Mouse (Mus musculus): ENCODE measurements at regions not wholly inside any gene's neighbourhood (a gene's known extent, or its start where the extent isn't known, plus 50 kb on each side); places are given as distances from the start of the nearest gene placed in this dataset.

DNA sequence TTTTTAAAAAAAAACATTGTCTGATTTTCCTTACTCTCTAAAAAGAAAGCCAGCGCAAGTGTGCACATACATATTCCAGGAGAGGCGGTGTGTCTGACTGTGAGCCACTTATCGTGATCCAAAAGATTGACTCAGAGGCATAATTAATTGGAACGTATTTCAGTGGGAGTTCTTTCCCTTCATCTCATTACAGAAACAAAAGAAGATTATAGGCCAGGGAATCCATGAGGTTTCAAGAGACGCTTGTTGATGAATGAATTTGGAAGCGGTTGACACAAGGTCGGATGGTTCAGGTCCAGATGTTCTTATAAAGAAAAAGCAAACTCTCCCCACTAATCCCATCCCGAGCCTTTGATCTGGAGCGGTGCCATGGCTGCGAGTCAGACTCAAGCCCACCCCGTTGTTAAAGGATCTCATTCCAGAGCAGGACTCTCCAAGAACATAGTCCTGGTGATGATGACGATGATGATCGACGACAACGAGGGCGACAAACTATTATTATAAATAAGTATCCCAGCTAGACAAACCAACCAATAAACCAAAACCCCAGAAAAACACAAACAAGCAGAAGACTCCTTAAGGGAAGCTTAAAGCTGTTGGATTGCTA lies 240.1 kb upstream of the Habp2 start:
- Histone ChIP-seq H3ac (ENCODE audit: control insufficient read depth, insufficient read length) (no peak overlapping the region), H3K27me3 (ENCODE audit: control insufficient read depth, insufficient read depth, insufficient read length) (no peaks in the 10 kb centered on the region), H3K79me2 (ENCODE audit: control insufficient read depth, insufficient read depth) (no peaks in the 10 kb centered on the region), H3K4me2 (ENCODE audit: low read depth) (no peak overlapping the region), H3K36me3 (ENCODE audit: control insufficient read depth, insufficient read depth) (no peaks in the 10 kb centered on the region), H3K4me3 (no peak overlapping the region)
- TF ChIP-seq POLR2A (IDR thresholded peaks at IDR 0.05; ENCODE audit: insufficient read length, low read depth) (no peak), POLR2AphosphoS2 (IDR thresholded peaks at IDR 0.05; ENCODE audit: insufficient read length, low read depth) (no peak), CEBPB (IDR thresholded peaks at IDR 0.05; ENCODE audit: insufficient read depth, poor library complexity, severe bottlenecking) (no peak), TCF12 (IDR thresholded peaks at IDR 0.05; ENCODE audit: insufficient read depth, poor library complexity, severe bottlenecking) (no peak), E2F4 (IDR thresholded peaks at IDR 0.05; ENCODE audit: insufficient read depth) (no peak), MAX (IDR thresholded peaks at IDR 0.05; ENCODE audit: low read depth) (no peak), SRF (IDR thresholded peaks at IDR 0.05; ENCODE audit: control insufficient read depth, insufficient read length, low read depth) (no peak), MYOG (IDR thresholded peaks at IDR 0.05; ENCODE audit: control insufficient read depth in 1 of 3, insufficient read depth in 1 of 3, insufficient read length in 2 of 3, low read depth in 2 of 3) (no peak), MYOD1 (IDR thresholded peaks at IDR 0.05; ENCODE audit: control insufficient read depth in 1 of 3, insufficient read length in 2 of 3, low read depth in 2 of 3) (no peak), USF1 (IDR thresholded peaks at IDR 0.05; ENCODE audit: low read depth) (no peak), REST (IDR thresholded peaks at IDR 0.05; ENCODE audit: insufficient read depth, insufficient read length) (no peak), TCF3 (IDR thresholded peaks at IDR 0.05; ENCODE audit: insufficient read length, low read depth) (no peak)

DNA sequence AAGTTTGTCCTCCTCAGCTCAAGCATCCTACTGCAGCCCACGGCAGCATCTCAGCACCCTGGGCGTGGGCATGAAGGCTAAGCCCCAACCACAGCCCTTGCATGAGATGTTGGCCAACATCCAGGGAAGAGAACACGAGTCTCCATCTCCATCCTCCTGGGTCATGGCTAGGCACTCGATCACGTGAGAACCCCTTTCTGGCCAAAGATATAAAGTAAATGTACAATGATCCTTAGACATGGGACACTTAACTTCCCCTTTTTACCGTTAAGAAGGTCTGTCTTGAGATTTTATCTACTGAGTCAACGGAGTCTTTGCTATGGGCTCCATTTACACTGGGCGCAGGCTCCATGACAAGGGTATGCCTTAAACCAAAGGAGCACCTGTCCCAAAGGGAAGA lies 232.8 kb upstream of the Habp2 start:
- no peaks in the 10 kb centered on the region for H3K36me3 ChIP-seq (ENCODE audit: control insufficient read depth, insufficient read depth)
- no peak overlapping the region for H3K4me3 ChIP-seq
- H3K27me3 ChIP-seq (ENCODE audit: control insufficient read depth, insufficient read depth, insufficient read length), result no peaks in the 10 kb centered on the region
- TF ChIP-seq SRF (IDR thresholded peaks at IDR 0.05; ENCODE audit: control insufficient read depth, insufficient read length, low read depth), result no peak
- TF ChIP-seq CEBPB (IDR thresholded peaks at IDR 0.05; ENCODE audit: insufficient read depth, poor library complexity, severe bottlenecking), result no peak
- no peak for TF ChIP-seq E2F4 (IDR thresholded peaks at IDR 0.05; ENCODE audit: insufficient read depth)
- no peak for TF ChIP-seq POLR2A (IDR thresholded peaks at IDR 0.05; ENCODE audit: insufficient read length, low read depth)
- no peak for TF ChIP-seq TCF12 (IDR thresholded peaks at IDR 0.05; ENCODE audit: insufficient read depth, poor library complexity, severe bottlenecking)
- no peak for TF ChIP-seq TCF3 (IDR thresholded peaks at IDR 0.05; ENCODE audit: insufficient read length, low read depth)
- no peak for TF ChIP-seq MYOG (IDR thresholded peaks at IDR 0.05; ENCODE audit: control insufficient read depth in 1 of 3, insufficient read depth in 1 of 3, insufficient read length in 2 of 3, low read depth in 2 of 3)
- TF ChIP-seq MAX (IDR thresholded peaks at IDR 0.05; ENCODE audit: low read depth), result no peak
- no peak for TF ChIP-seq POLR2AphosphoS2 (IDR thresholded peaks at IDR 0.05; ENCODE audit: insufficient read length, low read depth)
- TF ChIP-seq USF1 (IDR thresholded peaks at IDR 0.05; ENCODE audit: low read depth), result no peak
- TF ChIP-seq MYOD1 (IDR thresholded peaks at IDR 0.05; ENCODE audit: control insufficient read depth in 1 of 3, insufficient read length in 2 of 3, low read depth in 2 of 3), result no peak
- no peak for TF ChIP-seq REST (IDR thresholded peaks at IDR 0.05; ENCODE audit: insufficient read depth, insufficient read length)
- H3K4me2 ChIP-seq (ENCODE audit: low read depth), result no peak overlapping the region
- H3K79me2 ChIP-seq (ENCODE audit: control insufficient read depth, insufficient read depth), result no peaks in the 10 kb centered on the region
- no peak overlapping the region for H3ac ChIP-seq (ENCODE audit: control insufficient read depth, insufficient read length)

DNA sequence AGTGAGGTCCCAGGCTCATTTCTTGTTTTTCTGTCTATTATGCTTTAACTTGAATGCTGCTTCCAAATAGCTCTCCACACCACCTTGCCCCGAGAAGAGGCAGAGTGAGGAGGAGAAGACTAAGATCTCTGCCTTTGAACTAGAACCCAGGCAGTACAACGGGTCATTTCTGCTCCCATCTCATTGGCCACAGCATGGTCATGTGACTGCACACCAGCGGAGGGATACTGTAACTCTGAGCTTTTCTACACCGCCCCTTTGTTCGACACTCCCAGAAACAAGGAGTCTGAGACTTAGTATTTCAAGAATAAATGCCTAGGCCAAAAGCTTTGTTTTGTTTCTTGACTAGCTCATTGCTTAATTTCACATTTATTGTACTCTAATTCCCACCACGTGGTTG lies 230.5 kb upstream of the Habp2 start:
- Histone ChIP-seq H3ac (ENCODE audit: control insufficient read depth, insufficient read length) (no peak overlapping the region), H3K79me2 (ENCODE audit: control insufficient read depth, insufficient read depth) (no peaks in the 10 kb centered on the region), H3K4me2 (ENCODE audit: low read depth) (no peak overlapping the region), H3K4me3 (no peak overlapping the region), H3K36me3 (ENCODE audit: control insufficient read depth, insufficient read depth) (no peaks in the 10 kb centered on the region), H3K27me3 (ENCODE audit: control insufficient read depth, insufficient read depth, insufficient read length) (no peaks in the 10 kb centered on the region)
- no peak for TF ChIP-seq SRF (IDR thresholded peaks at IDR 0.05; ENCODE audit: control insufficient read depth, insufficient read length, low read depth)

DNA sequence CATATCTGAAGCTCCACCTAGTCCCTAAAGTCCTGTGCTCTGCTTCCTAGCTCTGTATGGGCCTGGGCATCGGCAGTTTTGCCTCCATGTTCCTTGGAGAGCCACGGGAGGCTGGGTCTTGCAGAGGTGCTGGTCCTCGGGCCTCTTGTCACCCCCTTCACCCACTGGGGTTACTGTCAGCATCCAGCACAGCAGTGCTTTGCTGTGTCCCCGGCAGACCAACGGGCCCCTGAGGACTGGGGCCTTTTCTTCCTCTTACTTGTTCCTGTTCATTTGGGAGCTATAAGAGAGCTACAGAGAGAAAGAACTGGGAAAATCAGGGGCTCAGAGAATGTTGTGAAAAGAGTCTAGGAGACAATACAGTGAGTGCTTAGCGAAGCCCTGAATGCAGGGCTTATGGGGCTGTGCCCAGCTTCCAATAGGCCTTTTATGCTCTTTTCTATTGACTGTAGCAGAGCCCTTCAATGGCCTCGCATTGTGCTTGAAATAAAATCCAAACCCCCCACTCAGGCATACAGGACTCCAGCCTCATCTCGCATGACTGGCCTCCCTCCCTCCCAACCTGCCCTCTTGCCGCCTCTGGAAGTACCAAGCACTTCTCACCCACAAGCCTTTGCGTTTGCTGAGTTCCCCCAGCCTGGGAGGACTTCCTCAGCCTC lies 224.9 kb upstream of the Habp2 start:
- H3K27me3 ChIP-seq (ENCODE audit: control insufficient read depth, insufficient read depth, insufficient read length), result no peaks in the 10 kb centered on the region
- TF ChIP-seq POLR2AphosphoS2 (IDR thresholded peaks at IDR 0.05; ENCODE audit: insufficient read length, low read depth), result no peak
- TF ChIP-seq MYOD1 (IDR thresholded peaks at IDR 0.05; ENCODE audit: control insufficient read depth in 1 of 3, insufficient read length in 2 of 3, low read depth in 2 of 3), result no peak
- TF ChIP-seq CEBPB (IDR thresholded peaks at IDR 0.05; ENCODE audit: insufficient read depth, poor library complexity, severe bottlenecking), result no peak
- no peak for TF ChIP-seq SRF (IDR thresholded peaks at IDR 0.05; ENCODE audit: control insufficient read depth, insufficient read length, low read depth)
- TF ChIP-seq REST (IDR thresholded peaks at IDR 0.05; ENCODE audit: insufficient read depth, insufficient read length), result no peak
- no peaks in the 10 kb centered on the region for H3K79me2 ChIP-seq (ENCODE audit: control insufficient read depth, insufficient read depth)
- H3ac ChIP-seq (ENCODE audit: control insufficient read depth, insufficient read length), result no peak overlapping the region
- H3K36me3 ChIP-seq (ENCODE audit: control insufficient read depth, insufficient read depth), result no peaks in the 10 kb centered on the region
- H3K4me2 ChIP-seq (ENCODE audit: low read depth), result no peak overlapping the region
- no peak overlapping the region for H3K4me3 ChIP-seq

DNA sequence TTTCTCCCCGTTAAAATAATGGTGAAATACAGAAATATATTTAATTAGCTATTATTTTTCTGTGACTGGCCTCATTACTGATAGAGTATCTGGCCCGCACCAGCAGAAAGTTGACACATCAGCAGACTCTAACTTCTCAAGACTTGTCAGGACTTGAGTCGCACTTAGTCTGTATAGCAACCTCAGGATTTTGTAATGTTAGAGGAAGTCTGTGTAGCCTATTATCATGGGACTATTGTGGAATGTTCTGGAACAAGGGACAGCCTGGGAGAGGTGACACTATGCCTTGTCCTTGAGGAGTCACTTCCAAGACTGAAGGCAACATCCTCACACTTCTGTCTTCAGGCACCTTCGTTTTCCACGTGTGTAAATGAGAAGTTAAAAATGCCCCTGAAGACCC lies 223.8 kb upstream of the Habp2 start:
- Histone ChIP-seq H3ac (ENCODE audit: control insufficient read depth, insufficient read length) (no peak overlapping the region), H3K4me2 (ENCODE audit: low read depth) (no peak overlapping the region), H3K4me3 (no peak overlapping the region), H3K36me3 (ENCODE audit: control insufficient read depth, insufficient read depth) (no peaks in the 10 kb centered on the region), H3K79me2 (ENCODE audit: control insufficient read depth, insufficient read depth) (no peaks in the 10 kb centered on the region), H3K27me3 (ENCODE audit: control insufficient read depth, insufficient read depth, insufficient read length) (no peaks in the 10 kb centered on the region)
- TF ChIP-seq E2F4 (IDR thresholded peaks at IDR 0.05; ENCODE audit: insufficient read depth), result no peak
- no peak for TF ChIP-seq TCF3 (IDR thresholded peaks at IDR 0.05; ENCODE audit: insufficient read length, low read depth)
- TF ChIP-seq MAX (IDR thresholded peaks at IDR 0.05; ENCODE audit: low read depth), result no peak
- TF ChIP-seq SRF (IDR thresholded peaks at IDR 0.05; ENCODE audit: control insufficient read depth, insufficient read length, low read depth), result no peak
- no peak for TF ChIP-seq USF1 (IDR thresholded peaks at IDR 0.05; ENCODE audit: low read depth)
- no peak for TF ChIP-seq CEBPB (IDR thresholded peaks at IDR 0.05; ENCODE audit: insufficient read depth, poor library complexity, severe bottlenecking)
- no peak for TF ChIP-seq TCF12 (IDR thresholded peaks at IDR 0.05; ENCODE audit: insufficient read depth, poor library complexity, severe bottlenecking)
- no peak for TF ChIP-seq REST (IDR thresholded peaks at IDR 0.05; ENCODE audit: insufficient read depth, insufficient read length)
- no peak for TF ChIP-seq POLR2AphosphoS2 (IDR thresholded peaks at IDR 0.05; ENCODE audit: insufficient read length, low read depth)
- TF ChIP-seq POLR2A (IDR thresholded peaks at IDR 0.05; ENCODE audit: insufficient read length, low read depth), result no peak
- TF ChIP-seq MYOD1 (IDR thresholded peaks at IDR 0.05; ENCODE audit: control insufficient read depth in 1 of 3, insufficient read length in 2 of 3, low read depth in 2 of 3), result no peak
- no peak for TF ChIP-seq MYOG (IDR thresholded peaks at IDR 0.05; ENCODE audit: control insufficient read depth in 1 of 3, insufficient read depth in 1 of 3, insufficient read length in 2 of 3, low read depth in 2 of 3)

Measured in myocyte (in vitro differentiated cells).